Mouse (Mus musculus): Measurements from ENCODE around the gene Camk1g. TPM values are rescaled to one million over a fixed set of nuclear protein-coding genes. Genes with fewer than 3 reads are reported as not detected.

The Camk1g gene
- polyA plus RNA-seq, 1 experiment, result 40.8 TPM

- TF ChIP-seq POLR2A (IDR thresholded peaks at IDR 0.05; ENCODE audit: borderline replicate concordance, extremely low read depth, insufficient read depth, insufficient read length, poor library complexity, severe bottlenecking) (no peak), CTCF (IDR thresholded peaks at IDR 0.05; ENCODE audit: borderline replicate concordance, extremely low read depth, insufficient read depth, insufficient read length) (no peak)
- peak; percentile 77 for DNase-seq (ENCODE audit: low read depth)
Measured at GRCm38 (mm10) chr1:193317159-193317559, 52.9 kb downstream of the Camk1g start.

- TF ChIP-seq CTCF (IDR thresholded peaks at IDR 0.05; ENCODE audit: borderline replicate concordance, extremely low read depth, insufficient read depth, insufficient read length) (no peak), POLR2A (IDR thresholded peaks at IDR 0.05; ENCODE audit: borderline replicate concordance, extremely low read depth, insufficient read depth, insufficient read length, poor library complexity, severe bottlenecking) (no peak)
- no peak for DNase-seq (ENCODE audit: low read depth)
Measured at GRCm38 (mm10) chr1:193316358-193316750, 53.7 kb downstream of the Camk1g start.

DNA sequence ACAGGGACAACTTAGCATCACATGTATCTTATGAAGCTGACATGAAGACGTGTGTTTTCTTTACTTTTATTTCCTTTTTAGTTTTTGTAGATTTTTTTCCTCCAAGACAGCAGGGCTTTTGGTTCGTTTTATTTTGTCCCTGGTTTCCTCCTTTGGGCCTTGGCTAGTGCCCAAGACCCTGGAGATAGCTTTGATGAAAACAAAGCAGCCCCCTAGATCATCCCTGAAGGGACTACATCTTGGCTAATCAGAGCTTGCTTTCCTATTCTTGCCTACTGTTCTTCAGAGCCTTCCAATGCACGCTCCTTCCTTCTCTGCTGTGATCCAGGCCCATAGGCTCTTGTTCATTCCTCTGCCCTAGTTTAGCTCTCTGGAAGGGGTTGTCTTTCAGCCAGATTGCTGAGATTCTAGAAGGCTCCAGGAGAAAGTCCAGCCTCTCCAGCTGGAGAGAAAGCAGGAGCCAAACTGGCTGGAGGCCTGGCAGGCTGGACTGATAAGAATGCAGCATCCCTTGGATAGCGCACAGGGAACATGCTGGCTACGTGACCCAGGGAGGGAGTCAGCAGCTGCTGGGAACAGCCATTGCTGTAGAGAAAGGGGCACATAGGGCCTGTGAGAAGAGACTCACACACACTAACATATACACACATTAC lies 54.3 kb downstream of the Camk1g start:
- no peak for TF ChIP-seq CTCF (IDR thresholded peaks at IDR 0.05; ENCODE audit: borderline replicate concordance, extremely low read depth, insufficient read depth, insufficient read length)
- no peak for TF ChIP-seq POLR2A (IDR thresholded peaks at IDR 0.05; ENCODE audit: borderline replicate concordance, extremely low read depth, insufficient read depth, insufficient read length, poor library complexity, severe bottlenecking)
- DNase-seq (ENCODE audit: low read depth), result peak; percentile 51

DNA sequence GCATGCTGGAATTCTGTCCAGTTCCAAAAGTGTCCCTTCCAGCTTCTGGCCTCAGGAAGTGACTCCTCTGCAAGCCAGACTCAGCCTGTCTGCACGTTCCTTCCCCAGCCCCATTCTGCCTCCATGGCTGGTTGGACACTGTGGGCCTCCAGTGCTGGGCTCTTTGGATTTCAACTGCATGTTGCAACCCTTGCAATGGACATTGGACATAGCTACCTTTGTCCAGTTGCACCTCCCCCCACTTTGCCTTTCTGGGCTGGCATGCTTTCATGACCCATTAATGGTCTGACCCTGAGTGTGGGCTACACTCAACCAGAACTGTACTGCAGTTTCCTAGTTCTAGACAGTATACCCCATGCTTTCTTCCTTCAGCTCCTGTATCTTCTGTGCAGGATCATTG lies 58.5 kb downstream of the Camk1g start:
- no peak for DNase-seq (ENCODE audit: low read depth)
- TF ChIP-seq POLR2A (IDR thresholded peaks at IDR 0.05; ENCODE audit: borderline replicate concordance, extremely low read depth, insufficient read depth, insufficient read length, poor library complexity, severe bottlenecking) (no peak), CTCF (IDR thresholded peaks at IDR 0.05; ENCODE audit: borderline replicate concordance, extremely low read depth, insufficient read depth, insufficient read length) (no peak)

- TF ChIP-seq POLR2A (IDR thresholded peaks at IDR 0.05; ENCODE audit: borderline replicate concordance, extremely low read depth, insufficient read depth, insufficient read length, poor library complexity, severe bottlenecking) (no peak), CTCF (IDR thresholded peaks at IDR 0.05; ENCODE audit: borderline replicate concordance, extremely low read depth, insufficient read depth, insufficient read length) (no peak)
- DNase-seq (ENCODE audit: low read depth), result no peak
Measured at GRCm38 (mm10) chr1:193310519-193311085, 59.5 kb downstream of the Camk1g start.

DNA sequence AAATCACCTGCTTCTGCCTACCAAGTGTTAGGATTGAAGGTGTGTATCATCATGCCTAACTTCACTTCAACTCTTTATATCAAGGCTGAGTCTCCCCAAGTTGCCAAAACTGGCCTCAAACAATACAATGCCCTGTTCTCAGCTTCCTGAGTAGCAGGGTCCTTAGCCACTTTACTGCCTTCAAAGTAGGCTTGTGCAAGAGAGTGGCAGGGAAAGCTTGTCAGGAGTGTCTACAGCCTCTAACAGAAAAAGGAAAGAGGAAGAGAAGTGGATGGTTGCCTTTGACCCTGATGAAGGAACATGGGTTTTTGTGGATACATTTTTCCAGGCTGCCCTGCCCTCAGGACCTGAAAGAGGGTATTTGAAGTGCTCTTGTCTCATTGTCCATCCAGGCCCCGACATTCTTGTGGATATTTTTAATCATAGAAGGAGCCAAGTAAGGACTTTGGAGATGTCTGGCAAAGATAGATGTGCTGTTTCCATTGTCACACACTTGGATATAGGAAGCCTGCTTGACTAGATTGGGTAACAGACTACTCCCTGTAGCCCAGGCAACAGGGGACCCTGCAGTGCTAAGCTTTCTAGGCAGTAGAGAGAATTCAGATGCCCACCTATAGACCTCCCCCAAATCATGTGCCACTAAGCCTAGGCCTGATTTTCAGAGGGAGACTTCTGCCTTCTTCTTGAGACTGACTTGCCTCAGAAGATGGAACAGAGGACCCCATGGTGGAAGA lies 60.1 kb downstream of the Camk1g start:
- no peak for TF ChIP-seq POLR2A (IDR thresholded peaks at IDR 0.05; ENCODE audit: borderline replicate concordance, extremely low read depth, insufficient read depth, insufficient read length, poor library complexity, severe bottlenecking)
- no peak for TF ChIP-seq CTCF (IDR thresholded peaks at IDR 0.05; ENCODE audit: borderline replicate concordance, extremely low read depth, insufficient read depth, insufficient read length)
- DNase-seq (ENCODE audit: low read depth), result no peak

- DNase-seq (ENCODE audit: low read depth), result no peak
- TF ChIP-seq POLR2A (IDR thresholded peaks at IDR 0.05; ENCODE audit: borderline replicate concordance, extremely low read depth, insufficient read depth, insufficient read length, poor library complexity, severe bottlenecking) (no peak), CTCF (IDR thresholded peaks at IDR 0.05; ENCODE audit: borderline replicate concordance, extremely low read depth, insufficient read depth, insufficient read length) (no peak)
Measured at GRCm38 (mm10) chr1:193306832-193307231, 63.3 kb downstream of the Camk1g start.

DNA sequence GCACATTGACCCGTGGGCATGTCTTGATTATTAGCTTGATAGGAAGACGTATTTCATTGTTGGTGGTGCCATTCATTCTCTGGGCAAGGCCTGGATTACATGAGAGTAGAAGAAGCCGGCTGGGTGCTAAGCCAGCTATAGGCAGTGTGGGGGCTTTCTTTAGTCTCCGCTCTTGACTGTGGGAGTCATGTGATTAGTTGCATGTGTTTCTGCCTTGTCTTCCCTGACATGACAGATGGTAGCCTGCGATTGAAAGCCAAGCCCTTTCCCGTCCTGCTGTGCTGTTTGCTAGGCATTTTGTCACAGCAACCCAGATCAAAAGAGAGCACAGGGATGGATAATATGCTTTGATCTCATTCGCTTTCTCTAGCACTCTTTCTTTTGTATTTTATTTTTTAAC lies 64.7 kb downstream of the Camk1g start:
- TF ChIP-seq POLR2A (IDR thresholded peaks at IDR 0.05; ENCODE audit: borderline replicate concordance, extremely low read depth, insufficient read depth, insufficient read length, poor library complexity, severe bottlenecking), result no peak
- TF ChIP-seq CTCF (IDR thresholded peaks at IDR 0.05; ENCODE audit: borderline replicate concordance, extremely low read depth, insufficient read depth, insufficient read length), result no peak
- peak; percentile 93 for DNase-seq (ENCODE audit: low read depth)

- no peak for TF ChIP-seq POLR2A (IDR thresholded peaks at IDR 0.05; ENCODE audit: borderline replicate concordance, extremely low read depth, insufficient read depth, insufficient read length, poor library complexity, severe bottlenecking)
- no peak for TF ChIP-seq CTCF (IDR thresholded peaks at IDR 0.05; ENCODE audit: borderline replicate concordance, extremely low read depth, insufficient read depth, insufficient read length)
Measured at GRCm38 (mm10) chr1:193303096-193303495, 67.0 kb downstream of the Camk1g start.

DNA sequence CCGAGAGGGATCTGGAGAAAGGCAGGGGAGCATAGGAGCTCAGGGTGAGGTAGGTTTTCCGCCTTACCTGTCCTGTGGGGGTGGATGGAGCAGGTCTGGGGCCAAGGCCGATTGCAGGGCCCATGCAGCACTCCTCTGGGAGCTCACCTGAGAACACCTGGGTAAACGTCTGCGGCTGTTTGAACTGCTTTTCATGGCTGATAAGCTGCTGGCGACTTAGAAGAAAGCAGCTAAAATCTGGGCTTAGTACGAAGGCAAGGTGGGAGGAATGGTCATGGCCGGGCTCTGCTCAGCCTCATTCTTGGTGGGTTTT lies 68.0 kb downstream of the Camk1g start:
- TF ChIP-seq CTCF (IDR thresholded peaks at IDR 0.05; ENCODE audit: borderline replicate concordance, extremely low read depth, insufficient read depth, insufficient read length), result no peak
- no peak for TF ChIP-seq POLR2A (IDR thresholded peaks at IDR 0.05; ENCODE audit: borderline replicate concordance, extremely low read depth, insufficient read depth, insufficient read length, poor library complexity, severe bottlenecking)
- DNase-seq (ENCODE audit: low read depth), result no peak

More at GRCm38 (mm10) chr1:193303096-193303495, 67.0 kb downstream of the Camk1g start:
- DNase-seq (ENCODE audit: low read depth), result no peak

DNA sequence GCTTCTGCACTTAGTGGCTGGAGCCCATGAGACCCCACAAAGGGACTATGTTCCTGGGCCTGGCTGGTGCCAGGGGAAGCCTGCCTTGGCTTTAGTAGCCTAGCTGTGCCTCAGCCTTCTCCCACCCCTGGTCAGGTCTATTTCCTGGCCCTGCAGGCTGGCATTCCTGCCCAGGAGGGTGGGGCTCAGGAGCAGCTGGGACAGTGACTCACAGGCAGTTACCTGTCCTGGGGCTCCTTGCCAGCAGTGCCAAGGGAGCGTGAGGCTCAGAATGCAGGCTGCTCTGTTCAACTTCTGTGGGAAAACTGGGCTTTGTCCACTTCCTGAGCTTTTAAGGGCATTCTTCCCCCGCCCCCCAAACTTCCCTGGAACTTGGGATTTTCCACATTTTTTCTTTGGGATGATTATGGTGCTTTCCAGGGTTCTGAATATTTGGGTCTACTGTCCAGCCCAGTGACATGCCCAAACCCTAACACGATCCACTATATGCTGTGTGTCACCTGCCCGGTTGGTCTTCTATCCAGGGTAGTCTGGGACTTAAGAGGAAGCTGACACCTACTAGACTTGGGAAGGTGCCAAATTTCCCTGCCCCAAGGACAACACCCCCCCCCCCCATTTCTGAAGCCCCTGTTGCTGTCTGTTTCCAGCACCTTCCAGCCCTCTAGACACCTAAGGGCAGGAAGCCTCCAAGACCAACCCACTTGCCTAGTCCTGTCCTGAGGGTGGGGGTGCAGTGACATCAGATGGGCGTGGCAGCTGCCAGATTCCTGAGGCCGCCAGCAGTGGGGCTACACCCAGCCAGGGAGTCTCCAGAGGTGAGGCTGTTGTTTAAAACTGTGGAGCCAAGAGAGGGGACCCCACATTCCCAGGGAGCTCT lies 68.6 kb downstream of the Camk1g start:
- TF ChIP-seq CTCF (IDR thresholded peaks at IDR 0.05; ENCODE audit: borderline replicate concordance, extremely low read depth, insufficient read depth, insufficient read length) (no peak), POLR2A (IDR thresholded peaks at IDR 0.05; ENCODE audit: borderline replicate concordance, extremely low read depth, insufficient read depth, insufficient read length, poor library complexity, severe bottlenecking) (no peak)
- no peak for DNase-seq (ENCODE audit: low read depth)
